Mouse (Mus musculus): ENCODE results near the gene Gm4214. TPM values are rescaled to one million over a fixed set of nuclear protein-coding genes. Genes with fewer than 3 reads are reported as not detected.

Gene Gm4214
- not detected in 2 replicates for polyA plus RNA-seq (2015; fragmentation: Nextera tagmentation; extraction: Ambion mirVana)

GRCm38 (mm10) chr7:22984573-22984972, at the start of gene Gm4214:
TSS of gene Gm4214 (minus strand) at chr7:22984673.

GRCm38 (mm10) chr7:23019823-23020222, 35.4 kb upstream of the Gm4214 start, which contains the start of gene Gm4216:
TSS of gene Gm4216 (minus strand) at chr7:23019923.

Other genes starting within 250 kb of the Gm4214 start
- gene Vmn1r157, start 223.0 kb downstream of the Gm4214 start, polyA plus RNA-seq (2015; fragmentation: Nextera tagmentation; extraction: Ambion mirVana): not detected in 2 replicates
- not detected in 2 replicates for gene Vmn1r158, start 193.9 kb downstream of the Gm4214 start, polyA plus RNA-seq (2015; fragmentation: Nextera tagmentation; extraction: Ambion mirVana)
- gene Vmn1r159, start 141.1 kb downstream of the Gm4214 start, polyA plus RNA-seq (2015; fragmentation: Nextera tagmentation; extraction: Ambion mirVana): not detected in 2 replicates
- gene Vmn1r160, start 113.4 kb downstream of the Gm4214 start, polyA plus RNA-seq (2015; fragmentation: Nextera tagmentation; extraction: Ambion mirVana): not detected in 2 replicates
- gene Gm4216, start 35.2 kb upstream of the Gm4214 start, polyA plus RNA-seq (2015; fragmentation: Nextera tagmentation; extraction: Ambion mirVana): not detected in 2 replicates
- gene Vmn1r163, start 70.9 kb upstream of the Gm4214 start, polyA plus RNA-seq (2015; fragmentation: Nextera tagmentation; extraction: Ambion mirVana): not detected in 2 replicates
- gene Gm8720, start 82.8 kb upstream of the Gm4214 start, polyA plus RNA-seq (2015; fragmentation: Nextera tagmentation; extraction: Ambion mirVana): not detected in 2 replicates
- not detected in 2 replicates for gene Gm10662, start 159.8 kb upstream of the Gm4214 start, polyA plus RNA-seq (2015; fragmentation: Nextera tagmentation; extraction: Ambion mirVana)
- not detected in 2 replicates for gene Vmn1r165, start 232.7 kb upstream of the Gm4214 start, polyA plus RNA-seq (2015; fragmentation: Nextera tagmentation; extraction: Ambion mirVana)